Mouse (Mus musculus) ovary, postnatal 10 days (tissue): ENCODE data around the gene Ctnnbl1.

Experiments
- DNase-seq: peaks from one replicate; pipeline ENCODE4 v3.0.0; 2022; ENCODE audit warnings: low spot score

The Ctnnbl1 gene

GRCm38 (mm10) chr2:157793851-157794332 lies 56.7 kb downstream of the Ctnnbl1 start:
- DNase-seq, result no peak

GRCm38 (mm10) chr2:157795627-157796423 lies 58.6 kb downstream of the Ctnnbl1 start:
- no peak for DNase-seq

DNA sequence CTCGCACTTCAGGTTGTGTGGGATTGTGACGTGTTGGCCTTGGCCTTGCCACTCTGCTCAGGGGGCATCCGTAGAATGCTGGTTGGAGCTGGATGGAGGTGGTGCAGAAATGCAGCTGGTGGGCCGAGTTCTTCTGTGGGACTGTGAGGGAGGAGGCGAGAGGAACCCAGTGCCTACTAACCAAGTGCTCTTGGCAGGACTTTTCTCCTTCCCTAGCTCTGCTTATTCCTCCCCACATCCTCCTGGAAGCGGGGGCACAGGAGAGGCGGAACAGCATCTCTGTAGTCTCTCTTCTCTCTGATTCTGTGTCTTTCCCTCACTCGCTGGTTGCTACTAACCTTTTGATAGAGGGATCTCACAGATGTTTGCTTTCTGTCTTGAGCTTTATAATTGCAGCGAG lies 62.3 kb downstream of the Ctnnbl1 start:
- no peak for DNase-seq

DNA sequence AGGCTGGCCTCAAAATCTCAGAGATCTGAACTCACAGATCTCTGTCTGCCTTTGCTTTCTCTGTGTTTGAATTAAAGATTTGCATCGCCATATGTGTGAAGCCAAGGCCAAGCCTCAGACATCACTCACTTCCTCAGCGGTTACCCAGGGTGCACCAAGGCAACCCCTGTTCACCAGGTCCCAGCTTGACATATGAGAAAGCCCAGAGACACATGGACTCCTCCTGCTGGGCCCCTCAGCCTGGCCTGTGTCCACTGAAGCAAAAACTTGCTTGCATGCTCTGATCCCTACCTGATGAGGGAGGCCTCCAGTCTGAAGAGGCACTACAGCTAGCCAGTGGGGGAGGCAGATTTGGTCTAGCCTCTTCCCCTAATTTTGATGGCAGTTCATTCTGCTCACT lies 63.1 kb downstream of the Ctnnbl1 start:
- no peak for DNase-seq

GRCm38 (mm10) chr2:157800746-157801501 lies 63.7 kb downstream of the Ctnnbl1 start:
- no peak for DNase-seq

DNA sequence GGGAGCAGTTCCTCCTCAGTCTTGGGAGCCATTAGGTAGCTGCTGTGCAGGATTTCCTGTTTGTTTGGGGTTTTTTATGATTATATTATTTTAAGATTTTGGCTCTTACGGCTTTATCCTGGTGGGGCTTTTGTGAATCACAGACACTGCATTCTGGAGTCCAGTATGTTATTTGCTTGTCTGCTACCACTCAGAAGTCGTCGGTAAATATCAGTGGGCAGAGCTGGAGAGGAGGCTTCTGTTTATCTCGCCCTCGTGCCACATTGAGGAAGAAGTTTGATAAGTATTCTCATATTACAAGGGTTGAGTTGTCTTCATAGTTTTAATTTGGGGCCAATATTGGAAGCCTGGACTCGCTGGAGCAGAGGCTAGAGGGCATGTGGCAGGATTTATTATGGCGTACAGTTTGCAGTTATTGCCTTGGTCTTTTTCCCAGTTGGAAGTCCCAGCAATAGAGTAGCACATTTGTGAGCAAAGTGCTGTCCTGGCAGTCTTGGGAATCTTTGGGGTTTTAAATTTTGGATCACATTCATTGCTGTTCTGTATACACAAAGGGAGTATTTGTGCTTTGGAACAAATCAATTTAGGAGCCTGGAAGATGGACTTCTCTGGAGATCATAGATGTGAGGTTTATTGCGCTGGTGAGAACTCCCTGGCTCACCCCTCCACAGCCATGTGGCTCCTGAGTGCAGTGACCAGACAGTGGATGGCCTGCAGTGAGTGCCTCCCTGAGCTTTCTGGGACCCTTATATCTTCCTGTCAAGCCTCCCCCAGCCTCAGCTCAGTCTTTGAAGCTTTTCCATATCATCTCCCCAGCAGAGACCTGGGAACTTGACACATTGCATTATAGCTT lies 64.5 kb downstream of the Ctnnbl1 start:
- DNase-seq, result no peak

DNA sequence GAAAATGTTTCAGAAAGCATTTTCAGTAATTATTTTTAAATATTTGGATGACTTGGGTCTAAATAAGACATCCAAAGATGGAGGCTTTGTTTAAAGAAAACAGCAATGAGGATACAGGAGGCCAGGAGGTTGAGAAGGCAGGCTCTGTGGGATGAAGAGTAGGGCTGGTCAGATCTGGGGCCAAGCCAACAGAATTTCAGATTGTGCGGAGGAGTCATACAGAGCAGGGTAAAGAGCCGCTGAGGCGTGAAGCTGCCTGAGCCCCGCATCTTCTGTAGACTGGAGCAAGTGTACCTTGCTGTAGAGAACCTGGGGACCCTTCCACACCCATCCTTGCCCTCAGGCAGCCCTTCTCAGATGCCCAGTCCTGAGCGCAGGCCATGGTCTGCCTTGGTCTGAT lies 65.5 kb downstream of the Ctnnbl1 start:
- DNase-seq, result no peak

- DNase-seq, result no peak
These were observed 67.2 kb downstream of the Ctnnbl1 start for GRCm38 (mm10) chr2:157804388-157804787.

DNA sequence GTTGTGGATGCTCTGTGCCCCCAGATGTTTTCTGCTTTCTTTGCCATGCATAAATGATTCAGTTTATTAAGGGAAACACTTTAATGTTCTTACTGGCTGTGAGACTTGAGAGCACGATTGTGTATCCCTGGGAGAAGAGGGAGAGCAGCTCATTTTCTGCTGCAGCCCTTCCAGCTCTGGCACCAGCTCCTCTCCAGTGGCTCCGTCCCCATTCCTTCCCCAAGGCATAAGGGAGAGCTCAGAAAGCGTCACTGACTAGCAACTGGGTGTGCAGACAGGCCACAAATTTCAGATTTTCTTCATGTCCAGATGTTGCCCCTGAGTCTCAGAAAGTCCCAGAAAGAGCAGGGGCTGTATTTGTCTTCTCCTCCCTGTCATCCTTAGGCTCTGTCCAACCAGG lies 67.9 kb downstream of the Ctnnbl1 start:
- no peak for DNase-seq

DNA sequence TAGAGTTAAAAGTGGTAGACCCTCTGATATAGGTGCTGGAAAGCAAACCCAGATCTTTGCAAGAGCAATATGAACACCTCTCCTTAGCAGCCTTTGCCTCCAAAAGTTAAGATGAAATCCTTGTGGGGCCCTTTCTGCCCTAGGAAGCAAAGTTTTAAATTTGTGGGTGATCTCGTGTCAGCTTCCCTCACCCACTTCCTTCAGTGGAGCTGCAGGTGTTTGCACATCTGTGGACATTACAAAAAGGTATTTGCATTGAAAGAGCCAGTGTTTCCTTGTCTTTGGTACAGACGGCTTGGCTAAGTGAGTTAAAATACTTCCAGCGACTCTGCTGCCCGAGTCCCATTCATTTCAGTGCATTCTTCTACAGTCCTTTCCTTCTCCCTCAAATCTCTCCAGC lies 69.9 kb downstream of the Ctnnbl1 start:
- DNase-seq, result no peak

DNA sequence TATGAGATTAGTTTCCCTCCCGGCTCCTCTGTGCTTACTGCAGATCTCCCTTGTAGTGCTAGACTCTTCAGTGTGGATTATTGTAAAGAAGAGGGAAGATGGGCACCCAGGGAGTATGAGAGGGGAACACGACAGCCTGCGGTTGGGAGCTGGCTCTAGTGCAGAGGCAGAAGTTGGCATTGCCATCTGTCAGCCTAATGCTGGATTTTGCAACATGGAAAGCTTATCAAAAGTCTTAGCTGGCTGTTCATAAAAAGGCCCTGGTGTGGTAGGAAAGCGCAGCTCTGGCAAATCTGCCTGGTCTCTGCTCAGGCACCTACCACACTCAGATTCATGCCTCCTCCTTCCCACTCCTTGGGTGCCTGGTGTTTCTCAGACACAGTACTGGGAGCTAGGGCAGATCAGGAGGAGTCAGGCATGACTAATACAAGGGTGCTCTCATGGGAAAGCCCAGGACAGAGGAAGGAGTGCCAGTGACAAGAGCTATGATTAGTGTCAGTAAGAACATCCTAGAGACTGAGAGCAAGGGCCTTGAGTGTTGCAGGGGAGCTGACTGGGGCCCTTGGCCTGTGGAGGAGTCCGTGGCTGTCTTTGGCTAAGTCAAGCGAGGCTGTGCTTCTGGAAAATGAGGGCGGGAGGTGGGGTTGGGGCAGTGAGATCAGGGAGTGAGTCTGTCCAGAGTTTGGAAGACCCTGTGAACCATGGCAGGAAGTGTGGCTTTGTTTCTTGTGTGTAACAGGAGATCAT lies 70.6 kb downstream of the Ctnnbl1 start:
- DNase-seq, result no peak

GRCm38 (mm10) chr2:157808368-157808923 lies 71.2 kb downstream of the Ctnnbl1 start:
- no peak for DNase-seq

DNA sequence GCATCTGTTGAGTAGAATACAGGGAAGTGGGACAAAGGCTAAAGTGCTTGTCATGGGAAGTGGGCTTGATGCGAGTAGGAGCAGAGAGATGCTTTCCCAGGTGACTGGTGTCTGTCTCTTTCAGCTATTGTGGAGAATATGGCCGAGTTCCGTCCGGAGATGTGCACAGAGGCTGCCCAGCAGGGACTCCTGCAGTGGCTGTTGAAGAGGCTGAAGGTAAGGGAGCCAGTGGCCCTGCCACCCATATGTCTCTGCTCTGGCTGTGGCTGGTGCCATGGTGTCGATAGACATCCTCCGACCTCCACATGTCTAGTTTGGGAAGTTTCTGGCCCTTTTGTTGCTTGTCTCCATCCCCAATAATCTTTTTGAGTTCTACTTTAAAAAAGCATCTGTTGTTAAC lies 72.1 kb downstream of the Ctnnbl1 start:
- DNase-seq, result no peak

GRCm38 (mm10) chr2:157810749-157811148 lies 73.5 kb downstream of the Ctnnbl1 start:
- DNase-seq, result no peak

- DNase-seq, result no peak
These were observed 75.9 kb downstream of the Ctnnbl1 start for GRCm38 (mm10) chr2:157813121-157813520.

DNA sequence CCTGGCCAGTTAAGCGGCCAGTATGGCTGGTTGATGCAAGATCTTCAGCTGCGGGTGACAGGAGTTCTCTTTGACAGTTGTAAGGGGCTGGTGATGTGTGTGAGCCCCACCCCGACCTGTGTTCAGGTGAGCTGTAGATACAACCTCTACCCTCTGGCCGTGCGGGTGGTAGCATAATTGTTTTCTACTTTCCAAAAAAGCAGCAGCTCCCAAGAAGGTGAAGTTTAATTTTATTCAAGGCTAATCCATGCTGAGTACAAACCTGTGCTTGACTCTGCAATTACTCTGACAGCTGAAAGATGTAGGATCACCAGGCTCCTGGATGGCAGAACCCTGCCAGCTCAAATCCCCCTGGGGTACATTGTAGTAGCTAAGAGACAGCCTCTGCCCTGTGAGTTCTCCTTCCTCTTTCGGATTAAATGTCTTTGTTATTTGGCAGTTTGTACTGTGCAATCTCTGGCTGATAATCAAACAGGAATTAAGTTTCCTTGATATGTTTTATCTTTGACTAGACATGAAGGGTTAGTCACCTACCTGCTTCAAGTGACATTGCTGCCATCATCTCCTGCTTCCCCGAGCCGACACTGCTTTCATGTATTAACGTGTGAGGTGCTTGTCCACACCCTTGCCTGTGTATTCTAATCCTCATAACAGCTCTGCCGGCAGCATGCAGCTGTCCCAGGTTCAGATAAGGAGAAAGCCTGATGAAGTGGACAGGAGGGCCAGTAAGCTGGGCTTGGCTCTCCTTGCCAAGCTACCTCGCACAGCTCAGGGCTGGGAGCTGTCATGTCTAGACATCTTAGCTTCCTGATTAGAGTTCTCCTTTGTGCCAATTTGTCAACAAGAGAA lies 77.1 kb downstream of the Ctnnbl1 start:
- no peak for DNase-seq

- no peak for DNase-seq
These were observed 77.7 kb downstream of the Ctnnbl1 start for GRCm38 (mm10) chr2:157814965-157815283.

- no peak for DNase-seq
These were observed 80.5 kb downstream of the Ctnnbl1 start for GRCm38 (mm10) chr2:157817672-157818071.

DNA sequence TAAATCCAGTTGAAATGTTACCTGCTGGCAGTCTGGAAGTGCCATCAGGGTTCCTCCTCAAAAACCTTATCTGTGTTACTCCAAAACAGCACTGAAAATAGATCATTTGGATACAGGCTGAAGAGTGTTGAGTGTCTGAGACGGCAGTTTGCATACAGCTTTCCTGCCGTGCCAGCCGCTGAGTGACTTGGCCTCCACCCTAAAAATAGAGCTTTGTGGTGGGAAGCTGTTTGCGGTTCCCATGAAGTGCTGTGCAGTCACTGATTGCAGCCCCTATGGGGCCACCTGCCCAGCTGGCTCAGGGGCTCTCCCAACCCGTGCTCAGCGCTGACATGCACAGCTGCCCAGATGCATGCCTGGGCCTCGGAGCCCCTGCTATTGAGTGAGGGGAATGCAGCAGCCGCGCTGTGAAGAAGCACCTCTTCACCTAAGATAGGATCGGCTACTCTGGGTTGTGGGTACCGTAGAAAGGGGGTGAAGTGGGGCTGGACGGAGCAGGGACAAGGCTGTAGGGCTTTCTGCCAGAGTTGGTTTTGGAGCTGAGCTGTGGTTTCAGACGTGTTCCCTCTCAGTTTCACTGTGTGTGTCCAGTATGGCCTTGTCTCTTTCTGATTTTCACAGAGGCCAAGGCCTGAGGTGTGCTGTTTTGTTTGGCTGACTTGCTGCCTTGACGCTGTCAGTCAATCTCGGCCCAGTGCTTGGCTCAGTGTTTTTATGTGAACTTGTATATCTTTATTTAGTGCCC lies 81.5 kb downstream of the Ctnnbl1 start:
- no peak for DNase-seq

- no peak for DNase-seq
These were observed 82.2 kb downstream of the Ctnnbl1 start for GRCm38 (mm10) chr2:157819401-157819800.
